Mouse (Mus musculus) 416B (cell line): ENCODE results near the gene Epb41l2.

ENCODE experiments used
- DNase-seq: peaks from one replicate; pipeline ENCODE4 v3.0.0; 2011; ENCODE audit warnings: low read depth

Gene Epb41l2

DNA sequence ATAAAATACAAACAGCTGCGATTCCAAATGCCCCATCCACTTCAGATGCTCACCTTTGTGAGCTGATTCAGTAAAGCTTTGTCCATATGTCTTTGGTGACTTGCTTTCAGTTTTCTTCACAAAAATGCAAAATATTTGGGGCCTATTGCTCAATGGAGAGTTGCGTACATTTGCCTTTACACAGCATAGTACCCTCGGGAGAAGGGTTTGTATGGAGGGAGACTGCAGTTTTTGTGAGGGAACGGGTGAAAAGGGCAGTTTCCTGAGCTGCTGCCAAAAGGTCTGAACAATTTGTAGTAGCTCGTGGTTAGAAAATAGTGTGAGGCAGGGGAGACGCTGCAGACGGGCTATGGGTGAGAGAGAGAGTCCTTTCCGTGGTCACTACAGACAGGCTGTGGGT, 40.5 kb downstream of the Epb41l2 start:
- DNase-seq, result peak; percentile 31

DNA sequence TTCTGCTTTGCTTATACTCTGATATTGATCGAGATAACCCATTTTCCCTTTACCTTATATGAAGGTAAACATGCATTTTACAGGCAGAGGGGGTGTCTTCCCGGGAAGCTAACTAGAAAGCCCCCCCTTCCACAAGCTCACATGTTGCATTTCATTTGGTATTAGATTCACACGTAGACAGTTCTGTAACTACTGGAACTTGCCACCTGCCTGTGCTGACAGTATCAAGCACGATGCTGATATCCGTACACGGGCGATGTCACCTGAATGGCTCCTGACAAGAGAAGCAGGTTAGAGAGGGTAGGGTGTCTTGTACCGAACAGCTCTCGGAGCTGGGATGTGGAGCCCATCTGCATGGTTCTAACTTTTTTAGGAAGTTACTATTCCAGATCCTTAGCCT, 41.0 kb downstream of the Epb41l2 start:
- DNase-seq, result no peak

DNA sequence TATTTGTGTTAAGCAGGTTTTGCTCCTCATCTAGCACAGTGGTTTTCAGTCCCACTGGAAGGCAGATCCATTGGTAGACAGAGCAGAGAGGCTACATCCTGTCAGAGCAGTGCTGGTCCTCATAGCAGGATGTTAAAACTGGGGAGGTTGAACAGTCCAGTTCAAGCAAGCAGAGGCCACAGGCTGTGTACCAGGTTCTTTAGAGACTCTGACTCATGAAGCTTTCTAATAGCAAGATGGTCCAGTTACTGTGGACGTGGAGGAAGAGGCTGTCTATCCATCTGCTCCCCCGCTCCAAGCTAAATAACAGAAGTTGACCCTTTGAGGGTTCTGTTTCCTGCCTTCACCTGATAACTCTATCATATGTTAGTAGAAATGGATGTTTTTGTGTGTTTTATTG, 41.8 kb downstream of the Epb41l2 start:
- DNase-seq, result peak; percentile 74

DNA sequence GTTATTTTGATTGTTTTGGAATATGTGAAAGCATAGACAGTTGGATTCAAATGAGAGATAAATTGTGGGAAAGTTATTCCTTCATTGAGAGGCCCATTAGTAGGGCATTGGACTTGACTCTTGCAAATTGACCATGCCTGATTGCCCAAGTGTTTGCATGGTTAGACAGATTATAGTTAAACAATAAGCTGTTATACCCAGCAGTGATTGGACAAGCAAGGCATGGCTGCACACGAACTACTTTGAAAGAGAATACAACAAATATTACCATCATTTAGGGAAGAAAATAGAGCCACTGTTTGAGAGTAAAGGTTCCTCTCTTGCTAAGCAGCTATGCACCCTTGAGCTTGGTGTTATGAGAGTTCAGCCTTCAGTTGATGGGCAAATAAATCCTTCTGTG, 43.3 kb downstream of the Epb41l2 start:
- no peak for DNase-seq

DNA sequence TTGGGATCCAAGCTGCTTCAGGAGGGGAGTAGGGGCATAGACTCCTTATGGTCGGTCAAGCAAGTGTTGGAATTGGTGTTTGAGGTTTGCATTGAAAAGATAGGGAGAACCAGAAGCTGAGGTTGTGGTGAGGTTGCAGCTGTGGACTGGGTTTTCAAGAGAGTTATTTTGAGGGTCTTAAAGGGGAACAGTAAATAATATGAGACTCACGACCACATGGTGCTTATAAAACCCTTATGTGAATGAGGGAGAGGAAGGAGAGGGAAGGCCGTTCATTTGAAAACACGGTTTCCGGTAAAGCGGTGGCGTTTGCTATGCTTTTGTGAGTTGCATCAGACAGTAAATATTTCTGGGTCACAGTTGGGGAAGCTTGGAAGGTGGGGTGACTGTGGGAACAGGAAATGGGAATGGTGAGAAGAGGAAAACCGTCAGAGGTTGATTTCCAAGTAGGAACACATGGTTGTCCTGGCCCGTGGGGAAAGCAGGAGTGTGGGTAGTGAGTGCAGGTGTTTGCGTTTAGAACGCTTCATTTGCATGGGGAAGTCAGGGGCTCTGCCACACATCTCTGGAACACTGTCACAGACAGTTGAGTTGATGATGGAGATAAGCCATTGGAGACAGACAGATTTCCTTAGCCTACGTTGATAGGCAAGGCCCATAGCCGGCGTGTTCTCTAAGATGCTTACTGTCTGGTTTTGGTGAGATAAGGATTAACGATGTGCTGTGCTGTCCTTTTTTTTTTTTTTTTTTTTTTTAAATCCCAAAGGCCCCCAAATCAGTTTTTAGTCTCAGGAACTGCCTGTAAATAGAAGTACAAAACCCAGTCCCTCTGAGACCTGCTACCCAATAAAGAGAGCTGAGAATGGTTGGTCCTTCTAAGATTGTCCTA, 44.5 kb downstream of the Epb41l2 start:
- DNase-seq, result no peak

DNA sequence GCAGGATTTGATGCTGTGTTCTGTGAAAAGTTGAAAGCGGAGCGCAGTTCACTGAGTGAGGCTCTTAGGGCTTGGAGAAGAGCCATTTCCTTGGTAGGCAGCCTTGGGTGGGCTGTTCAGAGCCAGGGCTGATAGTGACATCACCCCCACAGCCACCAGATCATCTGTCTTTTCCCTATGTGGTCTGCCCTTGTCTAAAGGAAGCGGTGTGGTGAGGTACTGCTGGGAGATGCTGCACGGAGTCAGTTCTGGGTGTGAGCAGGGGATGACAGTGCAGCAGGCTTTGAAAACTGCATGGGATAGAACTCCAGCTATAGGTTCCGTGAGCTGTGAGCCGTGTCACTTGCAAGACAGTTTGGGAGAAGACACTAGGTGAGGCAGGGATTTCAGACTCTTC, 45.1 kb downstream of the Epb41l2 start:
- peak; percentile 58 for DNase-seq

DNA sequence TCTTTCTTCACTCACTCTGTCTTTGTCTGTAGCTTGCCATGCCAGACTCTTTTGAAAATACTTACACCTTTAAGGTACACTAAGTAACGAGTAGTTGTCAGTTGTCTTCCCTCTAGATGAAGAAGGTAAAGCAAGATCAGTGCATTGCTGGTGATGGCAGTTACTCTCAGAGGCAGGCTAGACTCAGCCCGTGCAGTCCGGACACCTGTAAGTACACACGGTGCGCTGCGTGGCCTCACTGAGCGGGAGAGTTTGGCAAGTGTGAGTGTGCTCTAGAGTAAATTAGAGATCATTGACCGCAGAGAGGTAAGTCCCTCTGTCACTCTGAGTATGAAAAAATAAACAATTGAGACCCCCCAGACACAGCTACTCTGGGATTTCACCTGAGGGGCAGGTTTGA, 46.0 kb downstream of the Epb41l2 start:
- DNase-seq, result no peak

DNA sequence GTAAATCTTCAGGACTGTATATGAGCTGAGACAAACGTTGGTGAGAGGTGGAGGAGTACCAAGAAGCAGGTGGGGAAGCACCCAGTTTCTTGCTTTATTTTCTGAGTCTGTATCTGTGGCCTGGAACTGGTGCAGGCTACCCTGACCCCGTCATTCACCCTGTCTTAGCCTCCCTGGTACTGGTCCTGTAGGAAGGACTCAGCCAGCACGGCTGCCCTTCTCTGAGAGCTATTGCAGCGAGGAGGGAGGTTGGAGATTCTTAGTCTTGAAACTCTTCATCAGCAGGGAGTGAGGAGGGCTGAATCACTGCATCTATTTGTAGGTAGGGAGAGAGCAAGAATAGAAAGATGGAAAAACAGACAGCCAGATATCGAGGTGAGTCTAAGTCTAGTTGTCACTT, 47.1 kb downstream of the Epb41l2 start:
- no peak for DNase-seq

DNA sequence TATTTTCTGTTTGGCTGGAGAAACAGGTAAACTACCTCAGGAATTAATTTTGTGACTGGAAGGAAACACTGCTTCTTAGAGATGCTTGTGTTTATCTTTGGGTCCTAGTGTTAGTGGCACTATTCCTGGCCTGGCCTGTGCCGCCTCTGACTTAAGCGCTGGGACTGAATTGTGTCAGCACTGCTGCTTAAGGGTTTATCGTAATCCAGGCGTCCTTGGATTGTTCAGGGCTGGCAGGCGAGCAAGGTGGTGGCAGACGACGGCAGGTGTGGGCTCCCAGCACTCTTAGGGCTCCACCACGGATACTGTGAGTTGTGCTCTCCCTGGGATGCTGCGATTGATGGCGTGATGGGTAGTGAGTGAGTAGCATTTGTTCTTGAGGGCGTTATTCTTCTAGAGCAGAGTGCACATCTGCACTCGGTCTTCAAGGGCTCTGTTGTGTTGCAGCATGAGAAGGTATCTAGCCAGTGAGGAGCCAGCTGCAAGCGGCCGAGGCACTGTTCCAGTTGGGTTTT, 48.6 kb downstream of the Epb41l2 start:
- DNase-seq, result no peak

DNA sequence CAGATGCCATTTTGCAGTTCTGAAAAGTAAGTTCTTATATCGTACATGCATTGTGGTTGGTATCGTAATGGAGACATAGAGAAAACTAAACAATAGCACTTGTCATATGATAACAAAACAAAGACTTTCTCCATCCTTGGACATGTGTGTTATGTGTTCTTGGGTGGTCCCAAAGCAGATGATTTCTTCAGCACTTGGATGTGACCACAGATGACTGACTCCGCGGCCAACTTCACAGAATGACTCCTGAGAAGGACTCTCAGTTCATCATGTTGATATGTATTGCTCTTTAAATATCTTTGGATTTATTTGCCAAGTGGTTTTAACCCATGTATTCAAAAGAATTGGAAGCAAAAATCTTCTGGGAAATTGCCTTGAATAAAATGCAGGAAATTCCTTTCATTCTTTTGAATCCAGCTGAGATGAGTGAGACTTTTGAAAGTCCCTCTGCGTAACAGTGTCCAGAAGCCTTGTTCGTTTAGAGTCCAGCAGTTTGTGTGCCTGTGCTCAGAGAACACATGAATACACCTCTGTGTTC, 52.3 kb downstream of the Epb41l2 start:
- DNase-seq, result no peak

DNA sequence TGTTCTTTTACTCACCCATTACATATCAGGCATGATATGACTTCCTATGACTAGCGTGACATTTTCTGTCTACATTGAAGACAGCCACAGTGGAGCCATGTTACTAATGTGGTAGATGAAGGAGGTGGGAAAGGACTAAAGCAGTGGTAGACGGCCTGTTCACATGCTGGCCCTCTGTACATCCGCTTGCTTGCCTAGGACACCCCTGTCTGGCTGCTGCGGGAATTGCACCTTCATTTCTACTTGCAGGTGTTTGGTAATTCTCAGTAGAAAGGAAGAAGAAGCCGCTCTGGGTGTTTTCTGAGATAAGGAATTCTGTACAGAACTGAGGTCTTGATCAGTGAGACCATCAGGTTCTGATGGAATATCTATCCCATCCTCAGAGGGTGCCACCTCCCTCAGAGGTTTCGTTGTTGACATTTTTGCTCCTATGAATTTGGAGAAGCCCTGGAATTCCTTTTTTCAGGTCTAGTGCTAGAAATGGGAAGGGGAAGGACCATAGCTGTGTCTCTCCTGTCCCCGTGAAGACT, 55.7 kb downstream of the Epb41l2 start:
- DNase-seq, result peak; percentile 56

DNA sequence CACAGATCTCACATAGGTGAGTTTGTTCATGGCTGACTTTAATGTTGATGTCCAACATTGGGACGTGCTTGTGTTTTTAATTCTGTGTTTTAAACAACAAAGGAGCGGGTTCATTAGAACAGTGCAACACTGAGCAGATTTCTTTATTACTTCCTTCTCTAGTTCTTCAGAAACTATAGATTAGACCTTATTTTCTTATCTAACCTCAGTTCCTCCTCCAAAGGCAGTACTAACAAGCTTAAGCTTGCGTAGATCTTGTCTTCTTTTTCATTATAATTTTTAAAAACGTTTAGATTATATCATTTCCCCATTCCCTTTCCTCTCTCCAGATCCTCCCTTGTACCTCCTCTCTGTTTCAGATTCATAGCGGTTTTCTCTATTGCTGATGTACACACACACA, 57.1 kb downstream of the Epb41l2 start:
- DNase-seq, result no peak

DNA sequence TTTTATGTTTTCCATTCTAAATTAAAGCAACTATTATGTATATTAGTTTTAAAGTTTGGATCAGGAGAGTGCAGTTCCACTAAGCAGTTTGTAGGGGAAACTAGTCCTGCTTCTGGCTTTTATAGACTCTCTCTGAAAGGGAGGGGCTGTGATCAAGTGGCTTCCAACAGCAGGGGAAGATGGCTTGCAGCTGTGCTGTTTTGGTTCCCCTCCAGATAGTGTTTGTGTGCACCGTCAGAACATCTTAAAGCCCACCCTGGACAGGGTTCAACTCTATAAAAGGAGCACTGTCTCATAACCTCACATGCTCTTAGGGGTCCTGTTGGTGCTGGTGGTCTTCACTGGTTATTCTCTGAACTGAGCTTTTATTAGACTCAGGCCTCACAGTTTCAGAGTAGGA, 66.5 kb downstream of the Epb41l2 start:
- no peak for DNase-seq

DNA sequence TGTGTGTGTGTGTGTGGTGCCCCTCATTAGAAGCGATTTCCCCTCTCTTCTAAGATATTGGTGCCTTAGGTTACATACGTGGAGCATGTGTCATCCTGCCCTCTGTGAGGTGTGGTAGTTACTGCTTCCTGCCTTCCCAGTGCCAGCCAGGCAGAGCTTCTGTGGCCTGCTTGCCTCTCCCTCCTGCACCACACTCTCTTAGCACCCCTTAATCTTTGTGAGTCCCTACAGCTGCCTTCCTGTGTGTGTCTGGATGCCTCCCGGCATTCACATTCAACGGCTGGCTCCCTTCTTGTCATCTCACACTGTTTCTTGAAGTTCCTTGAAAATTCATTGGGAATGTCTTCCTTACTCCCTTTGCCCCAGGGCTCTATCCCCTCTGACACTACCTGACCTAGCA, 67.2 kb downstream of the Epb41l2 start:
- no peak for DNase-seq

DNA sequence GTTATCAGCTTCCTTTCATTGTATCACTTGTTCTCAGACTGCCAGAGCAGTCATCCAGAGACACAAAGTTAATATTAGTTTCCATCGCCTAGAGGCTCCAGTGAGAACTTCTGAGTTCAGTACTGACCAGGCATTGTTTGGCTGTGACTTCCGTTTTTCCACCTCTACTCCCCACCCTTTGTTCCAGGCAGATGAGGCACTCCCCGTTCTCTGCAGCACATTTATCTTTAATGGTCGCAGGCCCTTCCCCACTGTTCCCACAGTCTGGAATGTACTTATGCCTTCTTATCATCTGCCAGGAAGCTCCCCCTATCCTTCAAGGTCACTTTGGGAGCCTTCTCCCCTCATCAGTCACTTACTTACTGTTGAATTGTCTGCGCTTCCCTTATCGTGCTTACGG, 67.9 kb downstream of the Epb41l2 start:
- no peak for DNase-seq

DNA sequence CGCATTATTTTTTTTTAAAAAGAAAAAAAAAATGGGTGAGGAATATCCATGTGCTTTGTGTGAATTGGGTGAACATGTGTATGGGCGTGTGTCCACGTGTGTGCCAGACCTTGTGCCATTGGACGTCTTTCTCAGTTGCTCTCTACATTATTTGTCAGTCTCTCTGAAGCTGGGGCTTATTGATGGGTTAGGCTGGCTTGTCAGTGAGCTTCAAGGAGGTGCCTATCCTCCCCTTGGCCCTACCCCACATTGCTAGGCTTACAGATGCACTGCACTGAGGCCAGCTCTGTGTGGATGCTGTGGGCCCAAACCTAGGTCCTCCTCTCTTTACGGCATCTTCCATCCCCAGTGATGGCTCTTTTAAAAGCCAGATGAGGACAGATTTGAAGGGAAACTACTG, 69.1 kb downstream of the Epb41l2 start:
- DNase-seq, result no peak

DNA sequence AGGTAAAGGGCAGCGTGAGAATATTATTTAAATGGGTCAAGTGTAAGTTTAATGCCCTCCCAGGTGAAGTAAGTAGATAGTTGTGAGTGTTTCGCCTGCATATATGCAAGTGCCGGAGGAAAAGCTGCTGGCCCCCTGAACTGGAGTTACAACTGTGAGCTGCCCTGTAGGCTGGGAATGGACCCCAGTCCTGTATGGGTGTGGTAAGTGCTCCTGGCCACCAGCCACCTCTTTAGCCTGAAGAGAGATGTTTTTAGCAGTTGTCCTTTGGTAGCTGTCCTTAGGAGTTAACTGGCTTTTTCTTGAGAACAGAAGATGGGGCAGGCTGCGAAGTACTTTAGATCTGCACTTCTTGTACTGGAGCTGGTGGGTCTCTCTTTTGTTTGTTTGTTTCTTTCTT, 69.7 kb downstream of the Epb41l2 start:
- DNase-seq, result no peak

DNA sequence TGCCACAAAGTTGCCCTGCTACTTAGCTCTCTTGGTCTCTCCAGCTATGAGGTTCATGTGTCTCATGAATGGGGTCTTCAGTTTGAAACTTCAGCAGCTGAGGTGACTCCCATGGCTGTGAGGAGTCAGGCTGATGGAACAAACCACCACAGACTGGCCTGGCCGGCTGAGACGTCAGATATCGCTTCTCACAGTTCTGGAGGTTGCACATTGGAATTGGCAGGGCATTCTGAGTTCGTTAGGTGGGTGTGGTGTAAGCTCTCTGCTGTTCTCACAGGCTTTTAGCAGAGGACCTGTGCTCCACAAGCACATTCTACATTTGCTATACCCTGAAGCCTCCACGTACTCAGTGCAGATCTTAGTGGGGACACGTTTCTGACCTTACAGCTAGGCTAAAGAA, 71.3 kb downstream of the Epb41l2 start:
- no peak for DNase-seq

DNA sequence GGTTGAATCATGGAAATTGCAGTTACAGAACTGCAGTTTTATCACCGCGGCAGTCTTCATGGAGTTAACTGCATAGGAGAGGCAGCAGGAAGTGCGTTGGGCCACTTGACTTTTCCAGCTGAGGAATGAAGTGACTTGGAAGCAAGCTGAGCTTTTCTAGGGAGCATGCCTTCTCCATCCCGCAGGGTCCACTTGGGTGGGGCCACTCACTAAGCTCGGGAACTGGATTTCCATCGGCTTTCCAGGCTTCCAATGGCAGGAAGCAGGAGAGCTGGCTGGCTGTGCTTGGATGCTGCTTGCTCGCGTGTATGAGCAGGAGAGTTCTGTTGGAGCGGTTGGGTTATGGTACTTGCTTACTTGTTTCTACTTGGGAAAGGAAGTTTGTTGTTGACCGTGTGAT, 72.8 kb downstream of the Epb41l2 start:
- DNase-seq, result no peak

DNA sequence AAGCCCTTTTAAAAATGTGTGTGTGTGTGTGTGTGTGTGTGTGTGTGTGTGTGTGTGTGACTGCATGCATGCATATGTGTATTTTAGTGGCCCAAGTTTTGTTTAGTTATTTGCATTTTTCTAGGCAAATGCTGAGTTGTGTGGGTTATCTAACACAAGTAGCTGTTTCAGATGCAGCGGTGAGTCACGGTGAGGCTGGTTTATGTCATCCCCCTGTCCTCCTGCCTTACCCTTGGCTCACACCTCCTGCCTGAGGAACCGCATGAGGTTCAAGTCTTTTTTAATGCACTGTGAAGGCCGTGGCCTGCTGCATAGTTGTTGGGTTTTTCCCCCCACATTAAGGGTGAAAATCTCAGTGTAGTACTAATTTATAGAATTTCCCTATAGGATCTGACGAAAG, 73.3 kb downstream of the Epb41l2 start:
- DNase-seq, result peak; percentile 50

DNA sequence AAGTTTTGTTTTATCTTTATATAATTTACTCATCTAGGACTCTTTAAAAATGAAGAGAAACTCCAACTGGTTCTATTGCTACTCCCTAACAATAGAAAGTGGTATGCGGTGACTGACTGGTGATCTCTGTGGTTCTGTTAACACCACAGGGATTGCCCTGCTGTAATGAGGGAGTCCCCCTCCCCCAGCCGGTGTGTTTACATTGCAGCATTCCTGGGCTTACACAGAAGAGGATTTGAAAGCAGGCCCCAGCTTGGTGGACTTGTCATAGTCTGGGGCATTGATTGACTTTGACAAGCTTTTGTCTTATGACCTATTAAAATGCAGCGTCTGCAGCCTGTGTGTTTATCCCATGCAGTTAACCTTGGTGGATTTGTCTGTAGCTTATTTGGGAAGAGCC, 73.9 kb downstream of the Epb41l2 start:
- no peak for DNase-seq

DNA sequence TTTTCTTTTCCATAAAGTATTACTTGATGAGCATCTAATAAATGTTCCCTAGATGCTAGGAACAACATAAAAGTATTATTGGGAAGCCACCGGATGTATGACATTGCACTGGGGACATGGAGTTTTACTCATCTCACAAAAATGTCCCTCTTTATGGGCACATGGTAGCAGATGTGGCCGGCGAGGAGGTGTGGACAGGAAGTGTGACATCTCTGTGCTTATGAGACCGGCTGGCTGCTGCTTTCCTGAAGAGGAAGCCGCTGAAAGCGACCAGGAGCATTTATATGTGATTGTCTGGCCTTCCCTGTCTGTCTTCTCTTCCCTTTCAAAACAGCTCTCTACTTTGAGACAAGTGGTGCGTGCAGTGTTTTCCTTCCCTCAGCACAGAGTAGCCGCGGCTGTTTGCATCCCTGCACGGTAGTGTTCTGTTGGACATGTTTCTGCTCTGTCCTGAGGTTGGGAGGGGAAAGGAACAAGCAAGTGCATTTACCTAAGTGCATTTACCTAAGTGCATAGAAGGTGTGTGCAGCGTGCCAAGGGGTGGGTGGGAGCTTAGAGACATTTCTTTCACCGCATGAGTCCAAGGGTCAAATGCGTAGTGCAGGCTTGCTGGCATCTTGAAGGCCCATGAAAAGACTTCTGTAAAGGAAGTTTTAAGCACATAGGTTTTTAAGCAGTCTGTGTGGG, 74.9 kb downstream of the Epb41l2 start:
- peak; percentile 83 for DNase-seq
